Mouse (Mus musculus) lung, postnatal 0 days (tissue): ENCODE measurements around the gene Ifi27l2b.

Source experiments
- CTCF ChIP-seq: IDR thresholded peaks from 2 replicates; pipeline ENCODE4 v1.5.1; 2016; ENCODE audit warnings: antibody characterized with exemption, mild to moderate bottlenecking
- EP300 ChIP-seq: IDR thresholded peaks from 2 replicates; pipeline ENCODE4 v1.6.1; 2016; ENCODE audit warnings: antibody characterized with exemption, mild to moderate bottlenecking, control low read depth

DNA sequence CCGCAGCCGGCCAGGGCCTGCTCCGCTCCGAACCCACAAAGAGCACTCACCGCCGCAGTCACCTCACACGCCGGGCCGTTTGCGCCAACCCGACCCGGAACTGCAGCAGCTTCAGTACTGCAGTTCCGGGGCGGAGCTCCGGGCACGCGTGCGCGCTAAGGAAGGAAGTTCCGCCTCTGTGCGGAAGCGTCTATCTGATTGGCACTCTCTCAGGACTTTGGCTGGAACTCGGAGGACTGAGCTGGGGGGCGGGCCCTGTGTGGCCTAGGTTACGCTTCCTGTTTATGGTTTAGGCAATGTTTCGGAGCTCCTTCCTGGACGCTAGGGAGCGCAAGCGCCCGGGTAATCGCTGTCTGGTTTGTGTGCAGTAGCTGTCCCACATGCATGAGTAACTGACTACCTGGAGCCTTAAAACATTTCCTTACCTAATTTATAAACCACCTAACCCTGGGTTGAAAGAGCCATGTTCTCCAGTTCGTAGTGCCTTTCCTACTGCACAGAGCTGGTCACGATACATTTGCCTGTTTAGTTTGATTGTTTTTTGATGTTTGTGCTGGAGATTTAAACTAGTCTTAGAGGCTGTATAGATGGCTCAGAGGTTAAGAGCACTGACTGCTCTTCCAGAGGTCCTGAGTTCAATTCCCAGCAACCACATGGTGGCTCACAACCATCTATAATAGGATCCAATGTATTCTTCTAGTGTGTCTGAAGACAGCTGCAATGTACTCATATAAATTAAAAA lies 31.1 kb downstream of the Ifi27l2b start, which contains the start of gene Ddx24:
- TF ChIP-seq CTCF = peak; percentile 92
- TF ChIP-seq EP300 = peak; percentile 84
